Mouse (Mus musculus): ENCODE results near the gene Gm3005. TPM values are rescaled to one million over a fixed set of nuclear protein-coding genes. Genes with fewer than 3 reads are reported as not detected.
"Not testable (repeated sequence)": the region's sequence is repeated elsewhere in the genome, so short reads cannot be mapped to it uniquely, and the experiment has no call there.

Gene Gm3005
- polyA plus RNA-seq (2012; rRNA removed) (0.91 and 1.1 TPM in 2 replicates), polyA plus RNA-seq (2014; fragmentation: Nextera tagmentation; extraction: Ambion mirVana) (0.46 TPM in 1 of 2 replicates, not detected in the other)

DNA sequence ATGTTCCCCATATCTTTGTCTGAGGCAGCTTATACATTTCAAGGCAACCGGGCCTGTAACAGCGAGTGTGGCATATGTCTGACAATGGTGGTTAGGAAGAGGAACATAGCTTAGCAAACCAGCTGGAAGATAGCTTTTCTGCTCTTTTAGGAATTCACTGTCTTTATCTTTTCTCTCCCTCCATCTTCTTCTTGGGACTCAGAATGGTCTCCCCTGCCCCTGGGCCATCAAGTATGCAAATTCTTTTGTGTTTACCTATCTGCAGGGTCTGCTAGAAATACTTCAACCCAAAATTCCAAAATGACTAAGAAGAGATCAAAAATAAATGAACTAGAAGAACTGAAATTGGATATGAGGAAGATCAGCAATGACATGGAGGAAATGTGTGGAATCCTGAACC lies at the start of gene Gm3005:
Gene Gm3005, plus strand, starts transcription at position 301 of the 400 bp plus-strand sequence.
- not testable (repeated sequence) for DNase-seq (ENCODE audit: low spot score); H3K9ac ChIP-seq (ENCODE audit: low read depth, low read length, severe bottlenecking); H3K36me3 ChIP-seq (ENCODE audit: control insufficient read depth, insufficient read depth, low read length); ATAC-seq (ENCODE audit: low FRiP score, low read depth); H3K9me3 ChIP-seq (ENCODE audit: control insufficient read depth, low read length); H3K4me3 ChIP-seq (replicated peaks; ENCODE audit: low read length); H3K4me2 ChIP-seq (replicated peaks; ENCODE audit: low read depth, low read length, severe bottlenecking); H3K27ac ChIP-seq (replicated peaks; ENCODE audit: low read depth, low read length); H3K27me3 ChIP-seq (ENCODE audit: control insufficient read depth, insufficient read depth, low read length); H3K4me1 ChIP-seq (ENCODE audit: control insufficient read depth, insufficient read depth, low read length)
- no CpG with 5 or more reads among the region's 2 CpGs for WGBS

DNA sequence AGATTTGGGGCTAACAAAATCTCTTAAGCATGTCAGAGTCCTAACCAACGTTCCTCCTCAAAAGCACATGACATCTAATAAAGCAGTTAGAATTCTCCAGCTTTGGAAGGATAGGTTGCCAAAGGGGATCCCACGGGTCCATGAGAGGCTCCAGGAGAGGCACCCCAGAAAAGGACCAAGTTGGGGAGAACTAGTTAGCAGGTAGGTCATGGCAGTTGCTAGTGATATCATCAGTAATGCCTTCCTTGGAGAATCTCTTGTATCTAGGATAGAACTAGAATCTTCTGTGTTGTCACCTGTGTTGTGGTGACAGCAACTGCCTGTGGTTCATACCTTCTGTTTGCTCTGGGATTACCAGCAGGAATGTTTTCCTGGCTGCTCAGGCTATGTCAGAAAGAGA lies 33.1 kb upstream of the Gm3005 start, which contains the start of gene Gm10413:
Gene Gm10413, plus strand, starts transcription at position 301 of the 400 bp plus-strand sequence.
- H3K9ac ChIP-seq (ENCODE audit: low read depth, low read length, severe bottlenecking); ATAC-seq (ENCODE audit: low FRiP score, low read depth); H3K9me3 ChIP-seq (ENCODE audit: control insufficient read depth, low read length); H3K4me2 ChIP-seq (replicated peaks; ENCODE audit: low read depth, low read length, severe bottlenecking); H3K36me3 ChIP-seq (ENCODE audit: control insufficient read depth, insufficient read depth, low read length); H3K27me3 ChIP-seq (ENCODE audit: control insufficient read depth, insufficient read depth, low read length); H3K4me3 ChIP-seq (replicated peaks; ENCODE audit: low read length); DNase-seq (ENCODE audit: low spot score); H3K4me1 ChIP-seq (ENCODE audit: control insufficient read depth, insufficient read depth, low read length); H3K27ac ChIP-seq (replicated peaks; ENCODE audit: low read depth, low read length): not testable (repeated sequence)
- WGBS = no CpG with 5 or more reads among the region's 2 CpGs

GRCm38 (mm10) chr14:3412314-3412713 lies 15.6 kb upstream of the Gm3005 start, which contains the start of gene Gm10409:
Gene Gm10409, plus strand, starts transcription at chr14:3412614.
- whole genome bisulfite sequencing = no CpG with 5 or more reads among the region's 32 CpGs

DNA sequence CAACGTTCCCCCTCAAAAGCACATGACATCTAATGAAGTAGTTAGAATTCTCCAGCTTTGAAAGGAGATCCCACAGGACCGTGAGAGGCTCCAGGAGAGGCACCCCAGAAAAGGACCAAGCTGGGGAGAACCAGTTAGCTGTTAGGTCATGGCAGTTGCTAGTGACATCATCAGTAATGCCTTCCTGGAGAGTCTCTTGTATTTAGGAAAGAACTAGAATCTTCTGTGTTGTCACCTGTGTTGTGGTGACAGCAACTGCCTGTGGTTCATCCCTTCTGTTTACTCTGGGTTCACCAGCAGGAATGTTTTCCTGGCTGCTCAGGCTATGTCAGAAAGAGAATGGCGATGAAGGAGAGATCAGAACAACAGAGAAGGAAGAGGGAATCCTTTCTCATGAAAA lies 21.2 kb downstream of the Gm3005 start, which contains the start of gene Gm10408:
Gene Gm10408, plus strand, starts transcription at position 301 of the 400 bp plus-strand sequence.
- not testable (repeated sequence) for H3K9me3 ChIP-seq (ENCODE audit: control insufficient read depth, low read length); H3K36me3 ChIP-seq (ENCODE audit: control insufficient read depth, insufficient read depth, low read length); DNase-seq (ENCODE audit: low spot score); H3K4me3 ChIP-seq (replicated peaks; ENCODE audit: low read length); H3K27ac ChIP-seq (replicated peaks; ENCODE audit: low read depth, low read length); ATAC-seq (ENCODE audit: low FRiP score, low read depth); H3K4me2 ChIP-seq (replicated peaks; ENCODE audit: low read depth, low read length, severe bottlenecking); H3K9ac ChIP-seq (ENCODE audit: low read depth, low read length, severe bottlenecking); H3K4me1 ChIP-seq (ENCODE audit: control insufficient read depth, insufficient read depth, low read length); H3K27me3 ChIP-seq (ENCODE audit: control insufficient read depth, insufficient read depth, low read length)
- WGBS = no CpG with 5 or more reads among the region's 3 CpGs

More at GRCm38 (mm10) chr14:3412314-3412713, 15.6 kb upstream of the Gm3005 start, which contains the start of gene Gm10409:
- DNase-seq (ENCODE audit: low spot score); H3K27me3 ChIP-seq (ENCODE audit: control insufficient read depth, insufficient read depth, low read length); H3K4me1 ChIP-seq (ENCODE audit: control insufficient read depth, insufficient read depth, low read length); ATAC-seq (ENCODE audit: low FRiP score, low read depth); H3K27ac ChIP-seq (replicated peaks; ENCODE audit: low read depth, low read length); H3K9ac ChIP-seq (ENCODE audit: low read depth, low read length, severe bottlenecking); H3K9me3 ChIP-seq (ENCODE audit: control insufficient read depth, low read length); H3K4me2 ChIP-seq (replicated peaks; ENCODE audit: low read depth, low read length, severe bottlenecking); H3K36me3 ChIP-seq (ENCODE audit: control insufficient read depth, insufficient read depth, low read length); H3K4me3 ChIP-seq (replicated peaks; ENCODE audit: low read length): not testable (repeated sequence)

- WGBS = no CpG with 5 or more reads among the region's 2 CpGs
- not testable (repeated sequence) for H3K4me1 ChIP-seq (ENCODE audit: control insufficient read depth, insufficient read depth, low read length)
Observed at GRCm38 (mm10) chr14:3634212-3634611, 206.3 kb downstream of the Gm3005 start, which contains the start of gene Gm3012. Gene Gm3012, plus strand, starts transcription at chr14:3634512.

More at GRCm38 (mm10) chr14:3634212-3634611, 206.3 kb downstream of the Gm3005 start, which contains the start of gene Gm3012:
- H3K27me3 ChIP-seq (ENCODE audit: control insufficient read depth, insufficient read depth, low read length); H3K9ac ChIP-seq (ENCODE audit: low read depth, low read length, severe bottlenecking); H3K4me2 ChIP-seq (replicated peaks; ENCODE audit: low read depth, low read length, severe bottlenecking); H3K9me3 ChIP-seq (ENCODE audit: control insufficient read depth, low read length); H3K27ac ChIP-seq (replicated peaks; ENCODE audit: low read depth, low read length); H3K4me3 ChIP-seq (replicated peaks; ENCODE audit: low read length); H3K36me3 ChIP-seq (ENCODE audit: control insufficient read depth, insufficient read depth, low read length); ATAC-seq (ENCODE audit: low FRiP score, low read depth); DNase-seq (ENCODE audit: low spot score): not testable (repeated sequence)

Other genes with a start within 250 kb of the Gm3005 start
- gene Gm5795, start 239.8 kb upstream of the Gm3005 start, polyA plus RNA-seq (2012; rRNA removed) = not detected in 2 replicates
- gene Gm5795, start 239.8 kb upstream of the Gm3005 start, polyA plus RNA-seq (2014; fragmentation: Nextera tagmentation; extraction: Ambion mirVana) = not detected in 2 replicates
- gene D830030K20Rik, start 219.6 kb upstream of the Gm3005 start, polyA plus RNA-seq (2012; rRNA removed) = 1.3 and 1.8 TPM in 2 replicates
- 2.0 and 3.9 TPM in 2 replicates for gene D830030K20Rik, start 219.6 kb upstream of the Gm3005 start, polyA plus RNA-seq (2014; fragmentation: Nextera tagmentation; extraction: Ambion mirVana)
- gene Gm2956, start 95.5 kb upstream of the Gm3005 start, polyA plus RNA-seq (2012; rRNA removed) = not detected in 2 replicates
- not detected in 2 replicates for gene Gm2956, start 95.5 kb upstream of the Gm3005 start, polyA plus RNA-seq (2014; fragmentation: Nextera tagmentation; extraction: Ambion mirVana)
- not detected in 2 replicates for gene Gm10413, start 33.0 kb upstream of the Gm3005 start, polyA plus RNA-seq (2012; rRNA removed)
- gene Gm10413, start 33.0 kb upstream of the Gm3005 start, polyA plus RNA-seq (2014; fragmentation: Nextera tagmentation; extraction: Ambion mirVana) = not detected in 2 replicates
- gene Gm10409, start 15.5 kb upstream of the Gm3005 start, polyA plus RNA-seq (2012; rRNA removed) = 0.40 TPM in 2 replicates
- 0.44 and 0.77 TPM in 2 replicates for gene Gm10409, start 15.5 kb upstream of the Gm3005 start, polyA plus RNA-seq (2014; fragmentation: Nextera tagmentation; extraction: Ambion mirVana)
- gene Gm10408, start 21.3 kb downstream of the Gm3005 start, polyA plus RNA-seq (2012; rRNA removed) = not detected in 2 replicates
- gene Gm10408, start 21.3 kb downstream of the Gm3005 start, polyA plus RNA-seq (2014; fragmentation: Nextera tagmentation; extraction: Ambion mirVana) = not detected in 2 replicates
- gene Gm3012, start 206.4 kb downstream of the Gm3005 start, polyA plus RNA-seq (2012; rRNA removed) = not detected in 2 replicates
- not detected in 2 replicates for gene Gm3012, start 206.4 kb downstream of the Gm3005 start, polyA plus RNA-seq (2014; fragmentation: Nextera tagmentation; extraction: Ambion mirVana)
- gene Gm3020, start 223.9 kb downstream of the Gm3005 start, polyA plus RNA-seq (2012; rRNA removed) = 0.40 TPM in 2 replicates
- 0.44 and 0.77 TPM in 2 replicates for gene Gm3020, start 223.9 kb downstream of the Gm3005 start, polyA plus RNA-seq (2014; fragmentation: Nextera tagmentation; extraction: Ambion mirVana)

Measured in limb, embryonic 14.5 days (tissue).